Mouse (Mus musculus) heart, adult 8-10 months (tissue): ENCODE measurements around the gene Kcnip4. TPM values are rescaled to one million over a fixed set of nuclear protein-coding genes. Genes with fewer than 3 reads are reported as not detected.

ENCODE experiments used
- DNase-seq: peaks from one replicate; pipeline ENCODE4 v3.0.0; 2022; ENCODE audit warnings: low spot score
- total RNA-seq, 4 experiments: library from RNA; stranded (reverse); gene quantifications; 2 replicates each; pipeline ENCODE4 v1.2.4; 2022

Kcnip4 gene
- total RNA-seq, 4 experiments from 2014 or later = 0.12 to 0.20 TPM; not detected in 2

DNA sequence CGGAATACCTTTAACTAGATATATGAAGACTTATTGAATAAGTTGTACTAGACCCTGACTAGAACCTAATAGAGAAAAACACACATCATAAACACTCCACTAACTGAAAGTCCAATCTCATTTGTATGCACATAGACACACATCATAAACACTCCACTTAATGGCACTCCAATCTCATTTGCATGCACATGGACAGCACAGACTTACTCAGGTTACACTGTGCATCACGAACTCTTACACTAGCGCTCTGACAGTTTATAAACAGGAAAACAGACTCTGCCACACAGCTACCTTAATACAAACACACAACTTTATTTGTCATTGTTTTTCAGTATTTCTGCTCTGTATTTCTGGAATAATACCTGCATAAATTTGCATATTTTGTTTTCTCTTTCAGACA lies 168.3 kb downstream of the Kcnip4 start:
- DNase-seq = no peak

GRCm38 (mm10) chr5:49352061-49352460 lies 172.6 kb downstream of the Kcnip4 start:
- DNase-seq = no peak

DNA sequence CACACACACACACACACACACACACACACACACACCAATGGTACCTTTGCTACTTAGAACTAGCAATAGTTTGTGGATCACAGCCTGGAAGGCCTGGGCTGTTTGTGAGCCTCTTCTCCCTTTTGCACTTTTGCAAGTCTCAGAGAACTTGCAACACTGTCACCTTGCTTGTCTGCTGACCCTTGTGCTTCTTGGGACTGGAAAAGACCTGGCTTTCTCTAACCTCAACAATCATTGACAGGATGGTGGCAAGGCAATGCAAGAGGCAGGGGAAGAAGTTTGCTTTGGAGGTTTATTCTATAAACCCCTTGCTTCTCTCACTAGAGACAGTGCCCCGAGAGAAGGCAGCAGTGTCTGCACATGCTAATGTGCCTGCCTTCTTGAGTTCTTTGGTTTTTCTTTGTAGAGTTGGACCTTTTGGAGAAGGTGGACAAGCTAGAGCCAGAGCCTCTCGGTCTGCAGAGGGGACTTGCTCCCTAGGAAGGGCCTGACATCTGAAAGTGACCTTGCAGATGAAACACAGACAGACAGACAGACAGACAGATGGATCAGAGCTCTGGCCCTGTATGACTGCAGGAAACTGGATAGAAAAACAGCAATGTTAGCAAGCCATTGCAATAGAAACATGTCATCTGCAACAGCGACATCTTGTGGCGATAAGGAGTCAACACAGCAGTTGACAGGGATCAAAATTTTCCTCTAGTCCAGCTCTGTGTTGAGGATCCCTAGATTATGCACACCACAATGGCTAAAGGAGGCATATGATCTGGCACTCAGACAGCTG lies 174.4 kb downstream of the Kcnip4 start:
- no peak for DNase-seq

- no peak for DNase-seq
Measured at GRCm38 (mm10) chr5:49349541-49349940, 175.2 kb downstream of the Kcnip4 start.

DNA sequence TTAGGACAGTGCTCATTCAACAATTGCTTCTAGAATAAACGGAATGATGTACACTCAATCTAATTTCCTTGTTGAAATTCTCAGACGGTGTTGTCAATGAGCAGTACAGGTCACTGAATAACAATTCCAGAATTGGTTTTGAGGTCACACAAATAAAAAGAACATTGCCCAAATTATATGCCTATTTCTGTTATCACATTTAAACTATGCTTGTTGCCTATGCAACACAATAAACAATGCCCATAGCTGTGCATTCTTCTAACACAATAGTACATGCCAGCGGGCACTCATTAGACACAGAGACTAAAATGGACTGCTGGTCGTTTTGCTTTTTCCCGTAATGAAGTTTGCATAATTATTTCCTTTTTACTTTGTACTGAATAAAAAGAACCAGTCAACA lies 176.2 kb downstream of the Kcnip4 start:
- DNase-seq = no peak

DNA sequence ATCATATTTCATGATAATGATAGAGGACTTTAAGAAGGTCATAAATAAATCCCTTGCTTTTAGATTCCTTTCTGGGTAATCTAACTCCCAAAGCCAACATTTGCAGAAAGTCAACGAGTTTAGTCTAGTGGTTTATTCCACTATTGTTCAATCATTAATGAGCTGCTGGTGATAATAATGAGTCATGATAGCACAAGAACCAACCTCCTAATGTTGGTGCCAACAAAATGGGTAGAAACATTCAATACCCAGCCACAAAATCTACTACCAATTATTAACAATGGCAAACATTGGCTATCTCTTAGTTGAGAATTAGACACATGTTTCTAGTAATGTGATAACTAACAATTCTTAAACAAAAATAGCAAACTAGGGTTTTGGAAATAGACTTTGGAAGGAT lies 180.1 kb downstream of the Kcnip4 start:
- DNase-seq = no peak

GRCm38 (mm10) chr5:49337164-49337563 lies 187.5 kb downstream of the Kcnip4 start:
- no peak for DNase-seq

- no peak for DNase-seq
Measured at GRCm38 (mm10) chr5:49333063-49333462, 191.6 kb downstream of the Kcnip4 start.

GRCm38 (mm10) chr5:49329023-49329422 lies 195.7 kb downstream of the Kcnip4 start:
- no peak for DNase-seq

GRCm38 (mm10) chr5:49318661-49319060 lies 206.0 kb downstream of the Kcnip4 start:
- DNase-seq = no peak

- DNase-seq = no peak
Measured at GRCm38 (mm10) chr5:49317869-49318268, 206.8 kb downstream of the Kcnip4 start.

- no peak for DNase-seq
Measured at GRCm38 (mm10) chr5:49306796-49307195, 217.9 kb downstream of the Kcnip4 start.

DNA sequence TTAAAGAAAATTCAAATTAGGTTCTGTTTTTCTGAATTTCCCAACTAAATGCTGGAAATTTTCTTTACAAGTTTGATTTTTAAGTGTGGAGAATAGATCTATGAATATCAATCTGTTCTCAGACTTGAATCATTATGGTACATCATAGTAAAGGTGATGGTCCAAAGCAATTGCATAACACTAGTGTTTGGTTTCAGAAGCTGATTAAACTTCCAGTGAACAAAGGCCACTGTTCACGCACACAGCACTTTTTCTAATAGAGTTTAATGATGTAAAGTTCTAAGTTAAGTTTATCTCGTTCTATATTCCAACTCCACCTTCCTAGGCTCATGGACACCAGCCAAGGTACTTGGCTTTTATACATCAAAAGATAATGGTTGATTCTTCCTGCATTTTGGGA lies 219.4 kb downstream of the Kcnip4 start:
- DNase-seq = no peak

- DNase-seq = no peak
Measured at GRCm38 (mm10) chr5:49298654-49299053, 226.1 kb downstream of the Kcnip4 start.

GRCm38 (mm10) chr5:49292421-49292820 lies 232.3 kb downstream of the Kcnip4 start:
- DNase-seq = no peak

DNA sequence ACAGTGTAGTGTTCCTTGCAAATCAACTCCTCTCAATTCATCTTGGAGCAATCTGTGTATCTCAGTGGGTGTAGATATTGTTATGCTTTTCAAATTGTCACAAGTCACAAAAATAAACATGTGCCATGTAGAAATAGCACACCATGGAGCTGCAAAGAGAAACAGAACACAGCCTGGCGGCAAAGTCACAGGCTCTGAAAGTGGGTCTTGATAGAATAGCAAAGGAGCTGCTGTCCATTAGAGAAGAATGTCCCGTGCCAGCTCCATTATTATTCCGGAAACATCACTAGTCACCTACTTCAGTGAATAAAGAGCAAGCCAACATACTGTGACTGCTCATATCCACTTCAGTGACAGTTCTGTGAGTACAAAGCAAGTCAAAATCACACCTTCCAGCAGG lies 232.9 kb downstream of the Kcnip4 start:
- no peak for DNase-seq

DNA sequence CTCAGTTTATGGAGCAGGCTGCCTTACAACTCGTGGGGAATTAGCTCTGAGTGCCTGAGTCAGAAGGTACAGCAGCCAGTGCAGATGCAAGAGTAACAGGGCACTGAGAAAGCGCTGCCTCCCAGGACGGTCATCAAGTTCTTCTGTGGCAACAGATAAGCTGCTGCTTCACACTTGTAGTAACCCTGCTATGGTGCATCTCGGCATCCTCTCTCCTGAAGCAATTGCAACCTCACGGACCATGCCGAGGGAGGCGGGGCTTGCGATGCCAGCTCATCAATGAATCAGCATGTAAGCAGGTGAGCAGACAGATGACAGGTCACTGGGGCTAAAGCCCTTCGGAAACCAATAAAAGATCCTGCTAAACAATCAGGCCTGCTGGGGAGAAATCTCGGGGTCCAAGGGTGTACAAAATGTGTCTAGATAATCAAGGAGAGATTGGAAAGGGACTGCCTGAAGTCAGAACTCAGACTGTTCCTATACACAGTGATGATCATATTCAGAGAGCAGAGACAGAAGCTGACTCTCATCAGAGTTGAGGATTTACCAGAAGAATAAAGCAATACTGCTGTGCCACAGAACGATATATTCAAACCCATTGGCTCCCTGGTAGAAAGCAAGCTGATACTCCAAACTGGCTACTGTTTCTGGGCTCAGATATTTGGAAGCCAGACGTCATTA lies 239.1 kb downstream of the Kcnip4 start:
- no peak for DNase-seq

- no peak for DNase-seq
Measured at GRCm38 (mm10) chr5:49284776-49285175, 239.9 kb downstream of the Kcnip4 start.

DNA sequence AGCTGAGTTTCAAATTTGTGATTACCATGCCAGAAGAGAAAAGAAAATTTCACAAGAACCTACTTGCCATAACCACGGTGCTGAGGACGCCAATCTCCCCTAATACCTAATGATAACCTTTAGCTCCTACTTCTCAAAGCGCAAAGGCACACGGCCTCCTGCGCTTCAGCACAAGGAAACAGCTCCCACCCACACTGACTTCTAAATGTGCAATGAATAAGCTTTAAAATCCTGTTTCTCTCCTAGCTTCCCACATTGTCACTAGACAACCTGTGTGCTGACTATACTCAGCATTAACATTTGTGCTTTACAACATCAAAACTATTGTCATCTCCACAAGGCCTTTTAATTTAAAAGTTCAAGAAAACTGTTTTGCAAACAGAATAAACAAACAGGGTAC lies 241.3 kb downstream of the Kcnip4 start:
- DNase-seq = no peak

GRCm38 (mm10) chr5:49271864-49272263 lies 252.8 kb downstream of the Kcnip4 start:
- no peak for DNase-seq

- DNase-seq = no peak
Measured at GRCm38 (mm10) chr5:49268807-49269206, 255.9 kb downstream of the Kcnip4 start.

- no peak for DNase-seq
Measured at GRCm38 (mm10) chr5:49259356-49259755, 265.4 kb downstream of the Kcnip4 start.

DNA sequence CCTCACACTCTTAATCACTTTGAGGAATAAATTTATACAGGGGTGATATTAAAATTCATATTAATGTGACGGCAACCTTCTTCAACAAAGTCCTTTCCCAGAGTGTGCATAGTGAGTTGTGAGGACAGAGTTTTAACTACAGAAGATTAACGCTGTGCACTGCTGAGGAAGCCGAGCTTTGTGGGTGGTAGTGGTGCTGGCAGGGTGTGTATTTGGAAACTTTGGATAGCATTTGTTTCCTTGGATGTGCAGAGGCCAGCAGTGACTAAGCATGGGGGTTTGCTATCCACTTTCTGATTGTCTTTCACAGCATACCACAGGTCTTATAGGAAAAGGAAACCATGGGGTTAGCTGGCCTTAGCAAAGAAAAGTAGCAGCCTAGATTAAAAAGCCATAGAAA lies 267.9 kb downstream of the Kcnip4 start:
- no peak for DNase-seq
